Mouse (Mus musculus) heart, postnatal 0 days (tissue): ENCODE measurements around the gene Zfp346.

ENCODE experiments used
- CTCF ChIP-seq: IDR thresholded peaks from 2 replicates; pipeline ENCODE4 v1.5.1; 2016; ENCODE audit warnings: antibody characterized with exemption, control low read depth, low read depth
- EP300 ChIP-seq: IDR thresholded peaks from 2 replicates; pipeline ENCODE4 v1.6.1; 2016; ENCODE audit warnings: antibody characterized with exemption, low read depth

DNA sequence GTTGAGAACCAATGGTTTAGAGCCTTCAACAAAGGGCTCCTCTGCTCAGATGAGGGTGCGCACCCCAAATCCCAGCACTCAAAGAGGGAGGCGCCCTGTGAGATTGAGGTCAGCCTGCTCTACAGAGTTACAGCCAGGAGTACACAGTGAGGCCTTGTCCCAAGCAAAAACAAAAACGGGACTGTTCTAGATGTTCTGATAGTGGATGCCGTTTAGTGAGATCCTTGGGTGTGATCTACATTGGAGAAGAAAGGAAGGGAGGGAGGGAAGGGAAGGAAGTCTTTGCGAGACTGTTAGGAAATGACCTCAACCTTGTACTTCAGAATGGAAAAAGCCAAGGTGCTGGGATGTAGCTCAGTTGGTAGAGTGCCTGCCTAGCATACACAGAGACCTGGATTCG, 71.2 kb downstream of the Zfp346 start:
- TF ChIP-seq CTCF (no peak), EP300 (no peak)
